Mouse (Mus musculus) midbrain, embryonic 16.5 days (tissue): ENCODE measurements around the gene Olfr770. TPM values are rescaled to one million over a fixed set of nuclear protein-coding genes. Genes with fewer than 3 reads are reported as not detected.
"Not testable (repeated sequence)": the region's sequence is repeated elsewhere in the genome, so short reads cannot be mapped to it uniquely, and the experiment has no call there.

Experiments
- ATAC-seq: fragments of 200-750 bp; cut with Nextera tagmentation; 2 replicates; pipeline ENCODE4 v1.8.0; 2017; ENCODE audit warnings: moderate TSS enrichment
- H3K27ac ChIP-seq: fragments of 300-500 bp; sonication (generic); 2 replicates; pipeline ENCODE4 v1.5.1; 2014; ENCODE audit warnings: mild to moderate bottlenecking, low read length, mixed read lengths
- H3K27me3 ChIP-seq: fragments of 300-500 bp; sonication (generic); 2 replicates; pipeline ENCODE4 v1.6.1; 2014; ENCODE audit warnings: low read depth, low read length, mixed read lengths; ENCODE audit not compliant: control insufficient read depth, insufficient read depth
- H3K36me3 ChIP-seq: fragments of 300-500 bp; sonication (generic); 2 replicates; pipeline ENCODE4 v1.6.1; 2014; ENCODE audit warnings: mild to moderate bottlenecking, low read length, moderate library complexity, mixed read lengths; ENCODE audit not compliant: control insufficient read depth, insufficient read depth
- H3K4me1 ChIP-seq: fragments of 300-500 bp; sonication (generic); 2 replicates; pipeline ENCODE4 v1.6.1; 2014; ENCODE audit warnings: mild to moderate bottlenecking, low read length, mixed read lengths; ENCODE audit not compliant: control insufficient read depth, insufficient read depth
- H3K4me2 ChIP-seq: fragments of 300-500 bp; sonication (generic); 2 replicates; pipeline ENCODE4 v1.6.1; 2014; ENCODE audit warnings: mild to moderate bottlenecking, low read length, mixed read lengths
- H3K4me3 ChIP-seq: fragments of 300-500 bp; sonication (generic); 2 replicates; pipeline ENCODE4 v1.5.1; 2014; ENCODE audit warnings: low read depth, mild to moderate bottlenecking, low read length, moderate library complexity, mixed read lengths
- H3K9ac ChIP-seq: fragments of 300-500 bp; sonication (generic); 2 replicates; pipeline ENCODE4 v1.6.1; 2014; ENCODE audit warnings: low read depth, low read length, mixed read lengths
- H3K9me3 ChIP-seq: fragments of 300-500 bp; sonication (generic); replicated peaks from 2 replicates; pipeline ENCODE4 v1.6.1; 2014; ENCODE audit warnings: mild to moderate bottlenecking, low read length, mixed read lengths; ENCODE audit not compliant: control insufficient read depth, poor library complexity, severe bottlenecking
- WGBS: fragments of 180-500 bp; shearing (Covaris S2); extraction: QIAGEN DNeasy Blood & Tissue Kit; methylation state at CpG from one replicate; pipeline ENCODE4 v1.1.7; 2014; 5-methylcytosine and 5-hydroxymethylcytosine counted together
- polyA plus RNA-seq: library from polyadenylated mRNA; unstranded; fragments of >200 nt; fragmentation: Nextera tagmentation; extraction: Ambion mirVana; gene quantifications from 2 replicates; pipeline ENCODE4 v1.2.1, GENCODE M21; 2015

The Olfr770 gene
- not detected in 2 replicates for polyA plus RNA-seq

GRCm38 (mm10) chr10:129138898-129139297 is at the start of gene Olfr770:
TSS of gene Olfr770 (minus strand) at chr10:129138998.
- Histone ChIP-seq H3K36me3 (no peaks in the 10 kb centered on the region), H3K4me1 (no peaks in the 10 kb centered on the region), H3K27me3 (no peaks in the 10 kb centered on the region), H3K9me3 (no peaks in the 10 kb centered on the region), H3K4me2 (no peak within 1 kb of the TSS), H3K9ac (no peak within 1 kb of the TSS), H3K27ac (no peak within 1 kb of the TSS), H3K4me3 (no peak within 1 kb of the TSS)
- no peak for ATAC-seq
- WGBS, result 75% methylated on average over 2 of the region's 2 CpGs

- ATAC-seq, H3K9me3 ChIP-seq, H3K4me1 ChIP-seq, H3K36me3 ChIP-seq, H3K4me2 ChIP-seq, H3K9ac ChIP-seq, H3K27ac ChIP-seq, H3K4me3 ChIP-seq, H3K27me3 ChIP-seq: not testable (repeated sequence)
Measured at GRCm38 (mm10) chr10:129187319-129187718, 48.5 kb upstream of the Olfr770 start, which contains the start of gene Olfr773. TSS of gene Olfr773 (minus strand) at chr10:129187419.

DNA sequence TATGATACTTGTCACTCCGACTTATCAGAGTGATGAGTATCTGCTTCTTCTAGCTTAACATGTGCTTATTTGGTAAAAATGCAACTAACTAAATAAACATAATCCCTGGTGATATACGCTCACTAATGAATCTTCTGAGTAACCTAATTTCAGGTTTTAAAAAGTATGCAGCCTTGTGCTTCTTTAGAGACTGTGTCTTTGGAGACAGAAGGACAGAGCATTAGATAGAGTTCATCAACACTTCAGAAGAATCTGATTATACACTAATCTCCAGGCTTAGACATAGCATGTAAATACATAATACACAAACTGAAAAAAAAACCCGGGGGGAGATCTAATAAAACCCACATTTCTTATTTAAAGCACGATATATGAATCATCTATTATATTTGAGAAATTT is 39.0 kb upstream of the Olfr770 start, which contains the start of gene Olfr772:
TSS of gene Olfr772 (minus strand) at position 101 of the 400 bp plus-strand sequence.
- WGBS, result 81% methylated on average over 3 of the region's 4 CpGs
- H3K9me3 ChIP-seq, H3K27me3 ChIP-seq, H3K27ac ChIP-seq, H3K4me3 ChIP-seq, H3K9ac ChIP-seq, H3K4me1 ChIP-seq, H3K4me2 ChIP-seq, H3K36me3 ChIP-seq, ATAC-seq: not testable (repeated sequence)

- 94% methylated on average over 1 of the region's 1 CpGs for WGBS
- no peak for ATAC-seq
- peaks cover 2% of the 10 kb centered on the region; the same call in 1 of the 2 replicates for H3K9me3 ChIP-seq
- no peak within 1 kb of the TSS for H3K27ac ChIP-seq
- H3K36me3 ChIP-seq, result no peaks in the 10 kb centered on the region
- H3K4me3 ChIP-seq, result no peak within 1 kb of the TSS
- H3K4me2 ChIP-seq, result no peak within 1 kb of the TSS
- no peak within 1 kb of the TSS for H3K9ac ChIP-seq
- no peaks in the 10 kb centered on the region for H3K4me1 ChIP-seq
- no peaks in the 10 kb centered on the region for H3K27me3 ChIP-seq
Measured at GRCm38 (mm10) chr10:129164651-129165050, 25.9 kb upstream of the Olfr770 start, which contains the start of gene Olfr771. TSS of gene Olfr771 (minus strand) at chr10:129164751.

- H3K9me3 ChIP-seq, result no peaks in the 10 kb centered on the region
- no peaks in the 10 kb centered on the region for H3K27me3 ChIP-seq
- H3K27ac ChIP-seq, result no peak within 1 kb of the TSS
- H3K4me2 ChIP-seq, result no peak within 1 kb of the TSS
- ATAC-seq, result no peak
- no peak within 1 kb of the TSS for H3K4me3 ChIP-seq
- H3K36me3 ChIP-seq, result no peaks in the 10 kb centered on the region
- no peak within 1 kb of the TSS for H3K9ac ChIP-seq
- 71% methylated on average over 2 of the region's 2 CpGs for WGBS
- no peaks in the 10 kb centered on the region for H3K4me1 ChIP-seq
Measured at GRCm38 (mm10) chr10:129117761-129118160, 21.0 kb downstream of the Olfr770 start, which contains the start of gene Olfr769. TSS of gene Olfr769 (minus strand) at chr10:129117861.

DNA sequence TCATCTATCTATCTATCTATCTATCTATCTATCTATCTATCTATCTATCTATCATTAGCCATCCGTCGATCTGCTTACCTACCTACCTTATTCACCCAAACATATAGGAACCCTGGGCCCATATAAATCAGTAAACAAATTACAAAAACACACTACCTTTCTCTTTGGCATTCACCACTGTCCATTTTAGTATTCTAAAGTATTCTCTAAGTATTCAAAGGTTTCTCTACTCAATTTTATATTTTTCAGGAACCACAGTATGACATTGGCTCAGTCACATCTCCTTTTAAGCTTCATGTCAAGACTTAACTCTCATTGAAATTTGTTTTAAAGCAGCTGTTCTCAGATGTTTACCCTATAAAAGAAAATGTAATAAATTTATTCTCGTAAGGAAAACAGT is 23.7 kb downstream of the Olfr770 start:
- Histone ChIP-seq H3K9me3 (no peaks in the 10 kb centered on the region), H3K9ac (no peak overlapping the region), H3K27ac (no peak overlapping the region), H3K36me3 (no peaks in the 10 kb centered on the region), H3K4me3 (no peak overlapping the region), H3K27me3 (no peaks in the 10 kb centered on the region), H3K4me1 (no peaks in the 10 kb centered on the region), H3K4me2 (no peak overlapping the region)
- 93% methylated on average over 3 of the region's 3 CpGs for WGBS
- no peak for ATAC-seq

DNA sequence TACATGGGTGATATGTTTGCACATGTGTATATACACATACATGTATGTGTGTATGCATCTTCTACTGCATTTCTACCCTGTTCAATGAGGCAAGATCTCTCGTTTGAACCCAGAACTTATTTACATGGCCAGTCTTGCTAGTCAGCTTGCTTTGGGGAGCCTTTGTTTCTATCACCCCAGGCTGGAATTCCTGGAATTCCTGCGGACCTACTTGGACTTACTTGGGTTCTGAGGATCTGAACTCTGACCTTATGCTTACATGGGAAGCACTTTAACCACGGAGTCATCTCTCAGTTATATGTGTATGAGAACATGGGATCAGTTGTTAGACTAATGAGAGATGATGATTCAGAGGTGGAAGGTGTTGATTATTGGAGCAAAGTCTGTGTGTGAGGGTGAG is 37.6 kb downstream of the Olfr770 start:
- H3K27ac ChIP-seq, result no peak overlapping the region
- WGBS, result 37% methylated on average over 3 of the region's 3 CpGs
- H3K4me2 ChIP-seq, result no peak overlapping the region

DNA sequence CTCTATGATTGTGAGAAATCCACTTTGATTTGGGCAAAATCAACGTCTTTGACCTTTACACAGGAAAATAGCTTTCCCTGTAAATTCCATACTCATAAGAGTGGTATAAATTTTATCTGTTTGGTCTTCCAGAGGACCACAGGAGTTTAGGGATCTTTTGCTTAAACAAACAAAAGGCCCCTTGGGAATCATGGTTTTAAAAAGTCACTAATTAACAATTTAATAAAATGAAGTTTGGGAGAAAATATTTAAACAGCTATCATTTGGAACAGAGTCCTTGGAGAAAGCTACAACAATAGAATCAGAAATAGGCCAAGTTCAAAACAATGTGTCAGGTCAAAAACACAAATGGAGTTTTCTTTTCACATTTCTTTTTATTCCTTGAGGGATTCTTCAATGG is 39.5 kb downstream of the Olfr770 start, which contains the start of gene Olfr768:
TSS of gene Olfr768 (minus strand) at position 101 of the 400 bp plus-strand sequence.
- Histone ChIP-seq H3K9me3 (no peaks in the 10 kb centered on the region; the same call in 1 of the 2 replicates), H3K36me3 (no peaks in the 10 kb centered on the region), H3K27ac (no peak within 1 kb of the TSS), H3K9ac (no peak within 1 kb of the TSS), H3K4me1 (no peaks in the 10 kb centered on the region), H3K4me2 (no peak within 1 kb of the TSS), H3K4me3 (no peak within 1 kb of the TSS), H3K27me3 (no peaks in the 10 kb centered on the region)
- WGBS, result 83% methylated on average over 1 of the region's 1 CpGs
- no peak for ATAC-seq

More for the DNA sequence above, 37.6 kb downstream of the Olfr770 start:
- no peak for ATAC-seq
- Histone ChIP-seq H3K4me3 (no peak overlapping the region), H3K9ac (no peak overlapping the region), H3K9me3 (no peaks in the 10 kb centered on the region; the same call in 1 of the 2 replicates), H3K4me1 (no peaks in the 10 kb centered on the region), H3K36me3 (no peaks in the 10 kb centered on the region), H3K27me3 (no peaks in the 10 kb centered on the region)

GRCm38 (mm10) chr10:129082810-129083209 is 56.0 kb downstream of the Olfr770 start, which contains the start of gene Olfr767:
TSS of gene Olfr767 (minus strand) at chr10:129082910.
- not testable (repeated sequence) for H3K36me3 ChIP-seq, H3K27ac ChIP-seq, H3K4me3 ChIP-seq, H3K9me3 ChIP-seq, H3K27me3 ChIP-seq, ATAC-seq, H3K9ac ChIP-seq, H3K4me1 ChIP-seq, H3K4me2 ChIP-seq
